Mouse (Mus musculus) mature B cell (primary cell): ENCODE results near the gene Fus.
"Not testable (repeated sequence)": the region's sequence is repeated elsewhere in the genome, so short reads cannot be mapped to it uniquely, and the experiment has no call there.

Experiments
- in situ Hi-C: fragments of 300-500 bp; cut with MboI; formaldehyde crosslinking; loops from 2 replicates; pipeline ENCODE4 v1.14.3; 2019

The Fus gene

GRCm38 (mm10) chr7:128004487-128005362 lies 37.5 kb downstream of the Fus start:
- in situ Hi-C loops: no loop called here

GRCm38 (mm10) chr7:128006193-128006592 lies 38.9 kb downstream of the Fus start:
- in situ Hi-C loops: no loop called here

GRCm38 (mm10) chr7:128009715-128010340 lies 42.6 kb downstream of the Fus start:
- in situ Hi-C loops: no loop called here

GRCm38 (mm10) chr7:128012136-128012780 lies 45.0 kb downstream of the Fus start:
- in situ Hi-C loops: no loop called here

- in situ Hi-C loops: no loop called here
Measured at GRCm38 (mm10) chr7:128013116-128013515, 45.9 kb downstream of the Fus start.

GRCm38 (mm10) chr7:128016134-128016533 lies 48.9 kb downstream of the Fus start:
- in situ Hi-C loops: not testable (repeated sequence)

- in situ Hi-C loops: no loop called here
Measured at GRCm38 (mm10) chr7:128016650-128017049, 49.4 kb downstream of the Fus start.

GRCm38 (mm10) chr7:128018275-128018674 lies 51.0 kb downstream of the Fus start:
- in situ Hi-C loops: no loop called here

- in situ Hi-C loops: no loop called here
Measured at GRCm38 (mm10) chr7:128019187-128019586, 51.9 kb downstream of the Fus start.

GRCm38 (mm10) chr7:128022974-128023373 lies 55.7 kb downstream of the Fus start:
- in situ Hi-C loops: no loop called here

- in situ Hi-C loops: no loop called here
Measured at GRCm38 (mm10) chr7:128023565-128023964, 56.3 kb downstream of the Fus start.

- in situ Hi-C loops: no loop called here
Measured at GRCm38 (mm10) chr7:128024364-128024763, 57.1 kb downstream of the Fus start.

GRCm38 (mm10) chr7:128024932-128025331 lies 57.7 kb downstream of the Fus start:
- in situ Hi-C loops: no loop called here

GRCm38 (mm10) chr7:128025381-128025780 lies 58.1 kb downstream of the Fus start:
- in situ Hi-C loops: no loop called here

GRCm38 (mm10) chr7:128031403-128031976 lies 64.2 kb downstream of the Fus start:
- in situ Hi-C loops: no loop called here

GRCm38 (mm10) chr7:128032290-128032988 lies 65.2 kb downstream of the Fus start:
- in situ Hi-C loops: no loop called here

- in situ Hi-C loops: no loop called here
Measured at GRCm38 (mm10) chr7:128032989-128033293, 65.7 kb downstream of the Fus start.

GRCm38 (mm10) chr7:128033616-128034015 lies 66.4 kb downstream of the Fus start:
- in situ Hi-C loops: no loop called here
